Mouse (Mus musculus): ENCODE data around the gene Wipf3.

The Wipf3 gene

GRCm38 (mm10) chr6:54537053-54537452 is 107.7 kb downstream of the Wipf3 start:
- DNase-seq (ENCODE audit: low spot score): no peak

GRCm38 (mm10) chr6:54538773-54539173 is 109.4 kb downstream of the Wipf3 start:
- DNase-seq (ENCODE audit: low spot score): no peak

- DNase-seq (ENCODE audit: low spot score): no peak
These were observed 110.0 kb downstream of the Wipf3 start for GRCm38 (mm10) chr6:54539396-54539795.

- no peak for DNase-seq (ENCODE audit: low spot score)
These were observed 111.0 kb downstream of the Wipf3 start for GRCm38 (mm10) chr6:54540252-54540887.

- no peak for DNase-seq (ENCODE audit: low spot score)
These were observed 113.4 kb downstream of the Wipf3 start for GRCm38 (mm10) chr6:54542836-54543235.

GRCm38 (mm10) chr6:54543646-54544045 is 114.2 kb downstream of the Wipf3 start:
- DNase-seq (ENCODE audit: low spot score): no peak

- DNase-seq (ENCODE audit: low spot score): no peak
These were observed 119.1 kb downstream of the Wipf3 start for GRCm38 (mm10) chr6:54548314-54549019.

- DNase-seq (ENCODE audit: low spot score): no peak
These were observed 119.9 kb downstream of the Wipf3 start for GRCm38 (mm10) chr6:54549311-54549710.

- DNase-seq (ENCODE audit: low spot score): no peak
These were observed 121.5 kb downstream of the Wipf3 start for GRCm38 (mm10) chr6:54550801-54551323.

GRCm38 (mm10) chr6:54552721-54553413 is 123.5 kb downstream of the Wipf3 start:
- DNase-seq (ENCODE audit: low spot score): no peak

Data from c-Kit-positive CD71-positive TER-119-positive erythroid progenitor cells, embryonic 14.5 days (primary cell).